Mouse (Mus musculus): ENCODE results near the gene Mrvi1. TPM values are rescaled to one million over a fixed set of nuclear protein-coding genes. Genes with fewer than 3 reads are reported as not detected.

The Mrvi1 gene
- total RNA-seq, 2 experiments from 2014 or later: 1.5 to 2.3 TPM

DNA sequence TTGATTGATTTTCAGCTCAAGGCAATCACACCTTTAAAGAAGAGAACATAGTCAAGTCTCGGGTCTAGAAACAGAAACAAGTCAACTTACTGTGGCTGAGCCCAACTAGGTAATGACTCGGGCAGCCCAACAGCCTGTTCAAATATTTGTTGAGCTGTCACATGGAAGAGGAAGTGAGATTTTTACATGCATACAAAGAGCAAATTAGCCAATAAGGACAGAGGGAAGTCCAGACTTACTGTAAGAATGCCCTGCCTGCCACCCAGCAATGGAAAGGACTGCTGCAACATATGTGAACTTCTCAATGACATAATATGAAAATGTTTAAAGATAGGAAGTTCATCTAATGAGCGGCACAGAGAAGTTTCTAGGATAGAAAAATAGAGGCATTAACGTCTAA is 141.9 kb downstream of the Mrvi1 start:
- DNase-seq (ENCODE audit: low spot score in 2 of 2): no peak

DNA sequence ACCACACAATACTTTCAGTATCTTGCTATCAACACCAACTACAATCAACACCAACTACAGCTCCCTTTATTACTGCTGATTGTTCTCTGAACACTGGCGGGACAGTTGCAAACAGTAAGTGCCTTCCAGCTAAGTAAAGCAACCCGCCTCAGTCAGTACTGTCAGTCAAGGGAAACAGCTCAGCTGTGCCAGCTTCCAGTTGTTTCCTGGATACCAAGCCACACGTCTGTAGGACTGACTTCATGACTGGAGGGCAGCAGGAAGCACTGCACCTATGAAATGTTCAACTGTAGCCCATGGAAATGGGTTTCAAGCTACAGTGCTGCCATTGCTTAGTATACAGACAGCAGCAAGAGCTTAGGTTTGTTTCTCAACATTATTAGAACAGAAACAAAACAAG is 147.7 kb downstream of the Mrvi1 start:
- DNase-seq (ENCODE audit: low spot score in 2 of 2): no peak

DNA sequence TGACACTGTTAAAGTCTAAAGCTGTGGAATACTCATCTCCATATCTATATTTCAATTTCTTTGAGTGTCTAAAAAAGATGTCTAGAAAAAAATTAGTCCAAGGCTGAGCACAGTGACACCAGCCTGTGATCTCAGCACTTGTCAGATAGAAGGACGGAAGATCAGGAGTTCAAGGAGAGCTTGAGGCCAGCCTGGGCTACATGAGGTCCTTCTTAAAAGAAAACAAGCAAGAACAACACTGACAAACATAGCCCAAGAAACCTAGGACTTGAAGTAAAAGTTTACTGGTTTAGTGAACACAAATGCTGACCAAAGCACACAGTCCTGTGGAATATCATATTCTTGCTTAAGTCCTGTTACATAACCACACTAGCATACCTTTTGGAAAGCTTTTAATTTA is 148.2 kb downstream of the Mrvi1 start:
- no peak for DNase-seq (ENCODE audit: low spot score in 2 of 2)

DNA sequence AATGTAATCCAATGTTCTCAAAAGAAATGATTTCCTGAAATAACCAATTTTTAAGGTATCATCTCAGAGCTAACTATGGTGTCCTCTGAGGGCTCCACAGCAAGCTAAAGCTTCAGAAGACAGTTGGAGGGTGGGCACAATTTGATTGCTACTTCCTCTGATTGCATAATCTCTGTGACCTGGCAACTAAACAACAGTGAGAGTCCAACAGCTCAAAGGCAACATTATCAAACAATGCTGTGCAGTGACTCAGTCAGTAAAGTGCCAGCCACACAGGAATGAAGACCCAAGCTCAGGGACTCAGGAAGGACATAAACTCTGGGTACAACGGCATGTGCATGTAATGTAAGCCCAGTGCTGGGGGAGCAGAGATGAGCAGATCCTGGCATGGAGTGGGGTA is 149.2 kb downstream of the Mrvi1 start:
- DNase-seq (ENCODE audit: low spot score in 2 of 2): no peak

DNA sequence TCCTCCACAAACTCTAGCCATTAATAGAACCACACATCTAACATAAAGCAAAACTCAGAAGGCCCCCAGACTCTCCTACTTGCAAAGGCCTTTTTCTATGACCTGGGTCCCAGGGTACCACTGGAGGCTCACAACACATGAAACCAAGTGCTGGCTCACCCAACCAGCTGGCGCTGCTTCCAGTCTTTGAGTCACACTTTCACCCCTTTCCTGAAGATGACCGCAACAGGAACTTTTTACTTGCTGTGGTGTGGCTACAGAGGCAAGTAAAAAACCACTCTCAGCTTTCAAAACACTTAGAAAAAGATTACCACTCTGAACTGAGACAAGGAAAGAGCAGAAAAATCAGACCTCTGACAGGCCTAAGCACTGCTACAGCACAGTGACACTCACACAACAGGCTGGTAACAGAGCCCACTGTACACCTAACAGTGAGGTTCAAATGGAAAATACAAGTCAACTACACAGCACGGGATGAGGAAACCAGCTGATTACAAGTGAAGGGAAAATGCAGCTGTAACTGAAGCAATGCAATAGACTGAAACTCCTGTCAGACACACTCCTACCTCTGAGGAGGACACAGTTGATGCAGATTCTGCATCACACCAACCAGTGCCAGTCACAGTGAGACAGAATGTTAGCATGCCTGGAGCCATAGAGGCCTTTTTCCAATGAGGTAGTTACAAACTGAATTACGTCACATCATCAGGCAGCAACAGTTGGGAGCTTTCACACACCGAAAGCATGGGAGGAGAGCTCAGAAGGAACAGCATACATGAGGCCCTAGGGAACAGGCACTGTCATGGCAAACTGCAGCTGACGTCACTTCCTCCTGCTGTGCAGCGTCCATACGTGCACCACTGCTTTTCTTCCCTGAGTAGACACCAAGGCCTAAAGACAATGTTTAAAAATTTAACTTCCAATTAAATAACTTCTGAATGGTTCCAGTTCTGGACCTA is 158.0 kb downstream of the Mrvi1 start:
- no peak for DNase-seq (ENCODE audit: low spot score in 2 of 2)

DNA sequence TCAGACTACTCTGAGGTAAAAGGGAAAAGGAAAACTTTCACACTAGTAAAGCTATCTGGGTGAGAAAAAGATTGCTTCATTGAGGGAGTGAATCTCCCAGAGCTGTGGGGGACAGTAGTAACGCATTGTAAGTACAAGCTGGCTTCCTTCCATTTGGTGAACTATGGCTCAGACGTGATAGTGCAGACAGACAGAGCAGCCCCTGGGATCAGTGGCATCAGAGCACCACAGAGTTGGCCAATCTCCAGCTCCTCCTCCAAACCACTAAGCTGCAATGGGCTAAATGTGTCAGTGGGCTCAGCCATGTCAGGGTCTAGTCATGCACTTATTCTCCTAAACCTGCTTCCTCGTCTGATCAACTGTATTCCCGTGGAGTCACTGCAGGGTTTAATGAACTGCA is 158.7 kb downstream of the Mrvi1 start:
- DNase-seq (ENCODE audit: low spot score in 2 of 2): no peak

DNA sequence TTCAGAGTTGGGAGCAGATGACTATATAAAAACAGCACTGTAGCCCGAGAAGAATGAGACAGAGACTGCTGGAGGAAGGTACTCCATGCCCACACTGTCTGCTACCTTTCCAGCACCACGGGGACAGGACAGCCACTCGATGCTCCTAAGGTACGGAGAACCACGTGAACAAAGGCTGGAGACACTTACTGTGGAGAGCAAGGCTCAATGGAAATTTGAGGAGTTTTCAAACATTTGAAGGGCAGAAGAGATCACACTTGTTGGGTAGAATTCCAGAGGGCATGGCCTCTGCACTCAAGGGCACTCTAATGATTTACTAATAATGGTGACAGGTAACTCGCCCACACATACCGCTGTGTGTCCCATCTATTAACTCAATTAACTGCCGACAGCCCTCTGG is 159.2 kb downstream of the Mrvi1 start:
- DNase-seq (ENCODE audit: low spot score in 2 of 2): no peak

DNA sequence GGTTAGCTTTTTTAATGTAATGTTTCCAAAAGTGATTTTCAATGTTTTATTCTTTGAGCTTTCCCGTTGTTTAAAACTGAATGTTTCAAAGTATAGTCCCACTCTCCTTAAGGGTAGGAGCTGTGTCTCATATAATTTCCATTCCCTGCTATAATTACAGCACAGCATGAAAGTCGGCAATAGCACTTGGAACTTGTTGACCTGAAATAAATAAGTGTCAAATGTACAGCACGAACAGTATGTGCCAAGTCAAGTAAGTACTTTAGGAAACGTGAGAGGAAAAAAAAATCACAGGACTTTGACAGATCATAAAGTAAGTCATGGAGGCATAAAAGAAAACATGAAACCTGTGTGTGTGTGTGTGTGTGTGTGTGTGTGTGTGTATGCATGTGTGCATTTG is 160.2 kb downstream of the Mrvi1 start:
- DNase-seq (ENCODE audit: low spot score in 2 of 2): no peak

DNA sequence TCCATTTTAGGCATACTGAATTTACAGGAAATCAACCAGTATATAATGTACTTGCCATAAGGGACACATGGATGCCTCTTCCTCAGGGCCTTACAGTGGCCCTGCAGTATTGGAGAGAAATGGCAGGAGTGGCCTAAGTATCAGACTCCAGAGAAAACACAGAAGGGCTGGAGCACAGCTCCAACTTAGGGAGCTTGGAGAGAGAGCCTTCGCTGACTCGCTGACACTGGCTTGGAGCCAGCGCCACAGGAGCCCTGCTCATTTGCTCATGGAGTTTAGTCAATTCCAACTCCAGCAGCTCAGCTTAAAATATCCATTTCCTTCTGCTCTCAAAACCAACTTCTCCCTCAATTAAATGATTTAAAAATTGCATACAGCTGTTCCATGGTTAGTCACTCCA is 160.6 kb downstream of the Mrvi1 start:
- DNase-seq (ENCODE audit: low spot score in 2 of 2): peak in 1 of 2 experiments; percentile 50

DNA sequence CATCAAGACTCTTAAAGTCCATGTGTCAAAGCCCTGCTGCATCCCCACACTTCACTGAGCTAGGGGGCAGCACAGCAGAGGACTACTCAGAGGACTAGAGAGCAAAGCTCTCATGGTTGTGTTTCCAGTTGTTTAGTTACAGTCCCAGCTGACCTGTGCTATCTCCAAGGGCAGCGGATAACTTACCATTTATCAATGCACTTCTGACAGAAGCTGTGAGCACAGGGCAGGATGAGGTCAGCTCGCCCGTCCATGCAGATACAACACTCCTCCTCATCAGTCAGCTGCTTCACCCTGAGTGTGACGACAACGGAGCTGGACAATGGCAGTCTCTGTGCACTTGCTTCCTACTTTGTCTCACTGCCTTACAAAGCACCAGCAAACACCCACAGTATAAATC is 161.2 kb downstream of the Mrvi1 start:
- DNase-seq (ENCODE audit: low spot score in 2 of 2): no peak

DNA sequence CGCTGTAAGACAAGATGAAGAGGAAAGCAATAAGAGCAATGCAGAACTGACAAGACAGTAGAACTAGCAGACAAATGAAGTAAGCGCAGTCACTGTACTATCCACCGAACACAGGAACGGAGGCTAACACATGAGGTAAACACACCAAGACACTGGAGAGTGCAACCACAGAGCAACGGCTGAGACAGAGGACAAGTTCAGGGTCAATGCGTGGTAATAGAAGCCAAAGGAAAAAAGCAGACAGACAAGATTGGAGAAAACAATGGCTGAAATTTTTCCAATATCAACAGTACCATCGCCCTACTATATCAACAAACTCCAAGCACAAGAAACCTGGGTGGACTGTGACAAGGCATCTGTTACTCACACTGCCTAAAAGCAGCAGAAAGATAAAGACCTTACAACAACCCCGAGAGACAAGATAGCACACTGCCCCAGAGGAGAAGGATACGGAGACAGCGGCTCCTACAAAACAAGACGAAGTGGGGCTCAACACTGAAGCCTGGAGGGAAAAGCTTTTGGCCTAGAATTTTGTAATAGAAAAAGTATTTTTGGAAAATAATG is 163.4 kb downstream of the Mrvi1 start:
- DNase-seq (ENCODE audit: low spot score in 2 of 2): no peak

Other genes starting within 250 kb of the Mrvi1 start
- 10 to 100 TPM; 28.2 to 29.9 TPM for gene Ampd3, start 214.3 kb downstream of the Mrvi1 start, total RNA-seq (2021)
- 10 to 100 TPM; 80.5 to 82.7 TPM for gene Rnf141, start 138.0 kb downstream of the Mrvi1 start, total RNA-seq (2021)
- gene Lyve1, start 119.2 kb downstream of the Mrvi1 start, total RNA-seq (2021): 1 to 10 TPM; 2.5 to 3.5 TPM
- gene Ctr9, start 46.5 kb upstream of the Mrvi1 start, total RNA-seq (2021): 10 to 100 TPM; 51.6 to 55.8 TPM
- 100 to 1,000 TPM; 857 to 878 TPM for gene Eif4g2, start 100.6 kb upstream of the Mrvi1 start, total RNA-seq (2021)

Data from layer of hippocampus, postnatal 14 days (tissue).